Mouse (Mus musculus) limb, embryonic 12.5 days (tissue): ENCODE data around the gene Prkar2a. TPM values are rescaled to one million over a fixed set of nuclear protein-coding genes. Genes with fewer than 3 reads are reported as not detected.

Experiments
- ATAC-seq: fragments of 200-750 bp; cut with Nextera tagmentation; 2 replicates; pipeline ENCODE4 v1.8.0; 2017; ENCODE audit warnings: low read depth, moderate TSS enrichment; ENCODE audit not compliant: insufficient number of reproducible peaks, insufficient read depth, low FRiP score, low TSS enrichment
- H3K27ac ChIP-seq: fragments of 300-500 bp; sonication (generic); 2 replicates; pipeline ENCODE4 v1.5.1; 2016; ENCODE audit warnings: mild to moderate bottlenecking, moderate library complexity
- H3K27me3 ChIP-seq: fragments of 300-500 bp; sonication (generic); 2 replicates; pipeline ENCODE4 v1.6.1; 2016; ENCODE audit warnings: mild to moderate bottlenecking, moderate library complexity
- H3K36me3 ChIP-seq: fragments of 300-500 bp; sonication (generic); 2 replicates; pipeline ENCODE4 v1.6.1; 2016; ENCODE audit warnings: mild to moderate bottlenecking, moderate library complexity
- H3K4me1 ChIP-seq: fragments of 300-500 bp; sonication (generic); replicated peaks from 2 replicates; pipeline ENCODE4 v1.6.1; 2016
- H3K4me2 ChIP-seq: fragments of 300-500 bp; sonication (generic); 2 replicates; pipeline ENCODE4 v1.6.1; 2016; ENCODE audit warnings: mild to moderate bottlenecking, moderate library complexity
- H3K4me3 ChIP-seq: fragments of 300-500 bp; sonication (generic); replicated peaks from 2 replicates; pipeline ENCODE4 v1.5.1; 2016; ENCODE audit warnings: mild to moderate bottlenecking
- H3K9ac ChIP-seq: fragments of 300-500 bp; sonication (generic); replicated peaks from 2 replicates; pipeline ENCODE4 v1.6.1; 2016; ENCODE audit warnings: mild to moderate bottlenecking, moderate library complexity
- H3K9me3 ChIP-seq: fragments of 300-500 bp; sonication (generic); 2 replicates; pipeline ENCODE4 v1.6.1; 2016; ENCODE audit warnings: mild to moderate bottlenecking, moderate library complexity
- WGBS: fragments of 180-500 bp; shearing (Covaris S2); methylation state at CpG from one replicate; pipeline ENCODE4 v1.1.7; 2016; 5-methylcytosine and 5-hydroxymethylcytosine counted together
- polyA plus RNA-seq: library from polyadenylated mRNA; unstranded; fragments of >200 nt; fragmentation: Nextera tagmentation; extraction: Ambion mirVana; gene quantifications from 2 replicates; pipeline ENCODE4 v1.2.1, GENCODE M21; 2016

Prkar2a gene
- polyA plus RNA-seq, 1 experiment from 2014 or later: 35.5 TPM

- no peak overlapping the region for H3K4me2 ChIP-seq
Measured at GRCm38 (mm10) chr9:108753976-108754375, 64.9 kb downstream of the Prkar2a start.

GRCm38 (mm10) chr9:108754423-108754822 lies 65.3 kb downstream of the Prkar2a start:
- Histone ChIP-seq H3K9me3 (no peaks in the 10 kb centered on the region), H3K4me3 (no peak overlapping the region), H3K27me3 (no peaks in the 10 kb centered on the region), H3K27ac (no peak overlapping the region), H3K36me3 (peaks cover 1% of the 10 kb centered on the region; the same call in 1 of the 2 replicates), H3K4me1 (no peaks in the 10 kb centered on the region), H3K4me2 (no peak overlapping the region), H3K9ac (no peak overlapping the region)
- 88% methylated on average over 5 of the region's 5 CpGs for WGBS
- ATAC-seq: no peak

More at GRCm38 (mm10) chr9:108753976-108754375, 64.9 kb downstream of the Prkar2a start:
- Histone ChIP-seq H3K9ac (no peak overlapping the region), H3K27ac (no peak overlapping the region), H3K36me3 (peaks cover 3% of the 10 kb centered on the region; the same call in 1 of the 2 replicates), H3K27me3 (no peaks in the 10 kb centered on the region), H3K4me1 (no peaks in the 10 kb centered on the region), H3K9me3 (no peaks in the 10 kb centered on the region), H3K4me3 (no peak overlapping the region)
- 87% methylated on average over 3 of the region's 3 CpGs for WGBS
- no peak for ATAC-seq

- no peaks in the 10 kb centered on the region for H3K4me1 ChIP-seq
- H3K27ac ChIP-seq: no peak overlapping the region
- H3K9ac ChIP-seq: no peak overlapping the region
- H3K4me2 ChIP-seq: no peak overlapping the region
- no peaks in the 10 kb centered on the region for H3K9me3 ChIP-seq
- WGBS: 61% methylated on average over 6 of the region's 6 CpGs
- no peak for ATAC-seq
- H3K36me3 ChIP-seq: no peaks in the 10 kb centered on the region
- no peak overlapping the region for H3K4me3 ChIP-seq
- no peaks in the 10 kb centered on the region for H3K27me3 ChIP-seq
Measured at GRCm38 (mm10) chr9:108757406-108757805, 68.3 kb downstream of the Prkar2a start.

GRCm38 (mm10) chr9:108759121-108759520 lies 70.0 kb downstream of the Prkar2a start:
- no peak overlapping the region for H3K9ac ChIP-seq
- H3K4me2 ChIP-seq: no peak overlapping the region
- H3K36me3 ChIP-seq: no peaks in the 10 kb centered on the region
- H3K4me1 ChIP-seq: no peaks in the 10 kb centered on the region
- ATAC-seq: no peak
- WGBS: 94% methylated on average over 20 of the region's 20 CpGs
- H3K27me3 ChIP-seq: no peaks in the 10 kb centered on the region
- H3K9me3 ChIP-seq: no peaks in the 10 kb centered on the region
- no peak overlapping the region for H3K4me3 ChIP-seq
- no peak overlapping the region for H3K27ac ChIP-seq

- WGBS: 55% methylated on average over 2 of the region's 2 CpGs
Measured at GRCm38 (mm10) chr9:108759805-108760204, 70.7 kb downstream of the Prkar2a start.

GRCm38 (mm10) chr9:108761561-108761960 lies 72.4 kb downstream of the Prkar2a start:
- no peaks in the 10 kb centered on the region for H3K4me1 ChIP-seq
- no peaks in the 10 kb centered on the region for H3K27me3 ChIP-seq
- H3K4me3 ChIP-seq: no peak overlapping the region
- no peak overlapping the region for H3K4me2 ChIP-seq
- no peak overlapping the region for H3K27ac ChIP-seq
- ATAC-seq: no peak
- no peaks in the 10 kb centered on the region for H3K36me3 ChIP-seq
- H3K9me3 ChIP-seq: no peaks in the 10 kb centered on the region
- no peak overlapping the region for H3K9ac ChIP-seq

More at GRCm38 (mm10) chr9:108759805-108760204, 70.7 kb downstream of the Prkar2a start:
- H3K4me2 ChIP-seq: no peak overlapping the region
- no peak for ATAC-seq
- H3K9ac ChIP-seq: no peak overlapping the region
- no peak overlapping the region for H3K4me3 ChIP-seq
- H3K27me3 ChIP-seq: no peaks in the 10 kb centered on the region
- no peaks in the 10 kb centered on the region for H3K36me3 ChIP-seq
- no peaks in the 10 kb centered on the region for H3K9me3 ChIP-seq
- H3K4me1 ChIP-seq: no peaks in the 10 kb centered on the region
- no peak overlapping the region for H3K27ac ChIP-seq

GRCm38 (mm10) chr9:108764971-108765370 lies 75.9 kb downstream of the Prkar2a start:
- no peak overlapping the region for H3K9ac ChIP-seq
- no peak overlapping the region for H3K4me3 ChIP-seq
- WGBS: 81% methylated on average over 10 of the region's 10 CpGs
- ATAC-seq: no peak
- H3K36me3 ChIP-seq: no peaks in the 10 kb centered on the region
- H3K9me3 ChIP-seq: no peaks in the 10 kb centered on the region
- H3K4me2 ChIP-seq: no peak overlapping the region
- H3K4me1 ChIP-seq: no peaks in the 10 kb centered on the region
- H3K27ac ChIP-seq: no peak overlapping the region
- H3K27me3 ChIP-seq: no peaks in the 10 kb centered on the region

GRCm38 (mm10) chr9:108776614-108777013 lies 87.5 kb downstream of the Prkar2a start:
- WGBS: 84% methylated on average over 4 of the region's 4 CpGs
- Histone ChIP-seq H3K9ac (no peak overlapping the region), H3K4me3 (no peak overlapping the region), H3K27me3 (no peaks in the 10 kb centered on the region), H3K27ac (no peak overlapping the region), H3K4me1 (no peaks in the 10 kb centered on the region), H3K9me3 (no peaks in the 10 kb centered on the region), H3K36me3 (no peaks in the 10 kb centered on the region), H3K4me2 (no peak overlapping the region)
- ATAC-seq: no peak

- 86% methylated on average over 4 of the region's 4 CpGs for WGBS
- Histone ChIP-seq H3K9ac (no peak overlapping the region), H3K27me3 (no peaks in the 10 kb centered on the region), H3K4me3 (no peak overlapping the region), H3K36me3 (no peaks in the 10 kb centered on the region), H3K4me2 (no peak overlapping the region), H3K9me3 (no peaks in the 10 kb centered on the region), H3K27ac (no peak overlapping the region), H3K4me1 (peaks cover 4% of the 10 kb centered on the region; the same call in 1 of the 2 replicates)
- no peak for ATAC-seq
Measured at GRCm38 (mm10) chr9:108777276-108777675, 88.2 kb downstream of the Prkar2a start.

GRCm38 (mm10) chr9:108780959-108781358 lies 91.8 kb downstream of the Prkar2a start:
- Histone ChIP-seq H3K9ac (no peak overlapping the region), H3K27me3 (no peaks in the 10 kb centered on the region), H3K9me3 (no peaks in the 10 kb centered on the region), H3K36me3 (peaks cover under 1% of the 10 kb centered on the region; the same call in 1 of the 2 replicates), H3K4me1 (peaks cover 19% of the 10 kb centered on the region), H3K27ac (no peak overlapping the region), H3K4me3 (no peak overlapping the region), H3K4me2 (no peak overlapping the region)
- WGBS: 79% methylated on average over 5 of the region's 5 CpGs
- no peak for ATAC-seq

- Histone ChIP-seq H3K9me3 (no peaks in the 10 kb centered on the region), H3K4me1 (peaks cover 27% of the 10 kb centered on the region), H3K27ac (no peak overlapping the region), H3K4me2 (no peak overlapping the region), H3K36me3 (peaks cover 8% of the 10 kb centered on the region), H3K9ac (no peak overlapping the region), H3K4me3 (no peak overlapping the region), H3K27me3 (no peaks in the 10 kb centered on the region)
- 71% methylated on average over 4 of the region's 4 CpGs for WGBS
- no peak for ATAC-seq
Measured at GRCm38 (mm10) chr9:108781891-108782290, 92.8 kb downstream of the Prkar2a start.

GRCm38 (mm10) chr9:108782836-108783547 lies 93.9 kb downstream of the Prkar2a start:
- H3K36me3 ChIP-seq: peaks cover 12% of the 10 kb centered on the region
- H3K27ac ChIP-seq: peak overlapping the region; percentile 57; the same call in 1 of the 2 replicates
- ATAC-seq: peak; percentile 3; the same call in 1 of the 2 replicates
- H3K4me1 ChIP-seq: peaks cover 38% of the 10 kb centered on the region
- peak overlapping the region; percentile 97 for H3K9ac ChIP-seq
- no peaks in the 10 kb centered on the region for H3K27me3 ChIP-seq
- H3K4me2 ChIP-seq: peak overlapping the region; percentile 63
- no peaks in the 10 kb centered on the region for H3K9me3 ChIP-seq
- peak overlapping the region; percentile 78 for H3K4me3 ChIP-seq
- whole genome bisulfite sequencing: 36% methylated on average over 9 of the region's 9 CpGs
